Mouse (Mus musculus) forebrain, embryonic 10.5 days (tissue): ENCODE data around the gene Cyb5b. TPM values are rescaled to one million over a fixed set of nuclear protein-coding genes. Genes with fewer than 3 reads are reported as not detected.
"Not testable (repeated sequence)": the region's sequence is repeated elsewhere in the genome, so short reads cannot be mapped to it uniquely, and the experiment has no call there.

Experiments
- DNase-seq: peaks from one replicate; pipeline ENCODE4 v3.0.0-alpha.2; 2017; ENCODE audit warnings: low spot score; ENCODE audit errors: extremely low spot score
- H3K27ac ChIP-seq: fragments of 300-500 bp; sonication (generic); 2 replicates; pipeline ENCODE4 v1.5.1; 2016; ENCODE audit warnings: mild to moderate bottlenecking
- H3K27me3 ChIP-seq: fragments of 300-500 bp; sonication (generic); 2 replicates; pipeline ENCODE4 v1.6.1; 2016; ENCODE audit warnings: mild to moderate bottlenecking; ENCODE audit not compliant: poor library complexity, severe bottlenecking
- H3K36me3 ChIP-seq: fragments of 300-500 bp; sonication (generic); replicated peaks from 2 replicates; pipeline ENCODE4 v1.6.1; 2016; ENCODE audit warnings: mild to moderate bottlenecking, moderate library complexity
- H3K4me1 ChIP-seq: fragments of 300-500 bp; sonication (generic); 2 replicates; pipeline ENCODE4 v1.6.1; 2016
- H3K4me3 ChIP-seq: fragments of 300-500 bp; sonication (generic); 2 replicates; pipeline ENCODE4 v1.5.1; 2016; ENCODE audit warnings: mild to moderate bottlenecking, moderate library complexity
- H3K9me3 ChIP-seq: fragments of 300-500 bp; sonication (generic); 2 replicates; pipeline ENCODE4 v1.6.1; 2016; ENCODE audit warnings: mild to moderate bottlenecking, moderate library complexity
- WGBS: fragments of 180-500 bp; shearing (Covaris S2); methylation state at CpG from one replicate; pipeline ENCODE4 v1.1.7; 2016; 5-methylcytosine and 5-hydroxymethylcytosine counted together
- polyA plus RNA-seq: library from polyadenylated mRNA; unstranded; fragments of >200 nt; fragmentation: Nextera tagmentation; extraction: Ambion mirVana; gene quantifications from 2 replicates; pipeline ENCODE4 v1.2.1, GENCODE M21; 2016

Gene Cyb5b
- polyA plus RNA-seq: 169 and 173 TPM in 2 replicates

DNA sequence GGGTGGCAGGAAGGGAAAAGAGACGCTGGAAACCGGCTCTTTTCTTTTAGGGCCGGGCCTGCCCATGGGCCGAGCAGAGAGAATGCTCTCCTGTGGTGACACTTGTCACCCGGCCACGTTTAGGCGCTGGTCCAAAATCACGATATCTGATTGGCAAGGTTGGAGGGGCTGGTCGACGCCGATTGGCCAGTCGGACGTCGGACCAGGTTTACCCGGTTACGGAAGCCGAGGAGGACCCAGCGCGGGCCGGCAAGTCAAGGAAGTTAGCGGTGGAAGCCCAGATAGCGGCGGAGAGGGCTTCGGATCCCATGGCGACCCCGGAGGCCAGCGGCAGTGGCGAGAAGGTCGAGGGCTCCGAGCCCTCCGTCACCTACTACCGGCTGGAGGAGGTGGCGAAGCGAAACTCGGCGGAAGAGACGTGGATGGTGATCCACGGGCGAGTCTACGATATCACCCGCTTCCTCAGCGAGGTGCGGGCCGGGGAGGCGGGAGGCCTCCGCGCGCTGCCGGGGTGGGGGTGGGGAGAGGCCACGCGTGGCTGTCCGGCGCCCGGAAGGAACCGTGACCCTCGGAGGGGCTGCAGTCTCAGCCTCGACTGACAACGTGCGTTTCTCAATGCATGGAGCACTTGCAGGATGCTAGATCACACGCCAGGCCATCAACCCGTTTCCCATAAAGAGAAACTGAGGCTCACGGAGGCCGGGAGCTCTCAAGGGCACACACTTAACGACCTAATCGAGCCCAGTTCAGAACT lies at the start of gene Cyb5b:
Gene Cyb5b, plus strand, starts transcription at position 237 of the 754 bp plus-strand sequence.
- Histone ChIP-seq H3K4me1 (peaks cover 19% of the 10 kb centered on the region), H3K27me3 (no peaks in the 10 kb centered on the region), H3K36me3 (peaks cover 41% of the 10 kb centered on the region), H3K9me3 (peaks cover 4% of the 10 kb centered on the region; the same call in 1 of the 2 replicates), H3K27ac (peak within 1 kb of the TSS; percentile 96), H3K4me3 (peak within 1 kb of the TSS; percentile 67)
- WGBS: 2% methylated on average over 65 of the region's 65 CpGs
- peak; percentile 94 for DNase-seq

DNA sequence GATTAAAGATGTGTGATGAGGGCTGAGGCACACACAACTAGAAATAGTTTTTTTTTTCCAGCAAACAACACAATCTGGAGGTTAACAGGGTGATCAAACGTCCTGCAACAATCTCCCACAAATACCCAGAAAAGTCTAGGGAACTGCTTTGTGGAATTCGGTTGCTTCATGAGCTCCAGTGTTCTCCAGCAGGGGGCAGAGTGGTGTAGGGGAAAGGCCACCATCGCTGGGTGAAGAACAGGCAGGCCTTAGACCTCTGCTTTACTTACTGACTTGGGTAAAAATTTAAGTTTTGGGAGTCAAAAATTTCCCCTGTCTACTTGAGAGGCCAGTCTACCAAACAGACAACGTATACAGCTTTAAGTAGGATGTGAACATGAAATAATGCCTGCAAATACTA lies 45.9 kb upstream of the Cyb5b start:
- WGBS: 9% methylated on average over 4 of the region's 4 CpGs
- peak; percentile 76 for DNase-seq
- Histone ChIP-seq H3K4me1 (0 out of 2 replicates have a peak, but pooled peaks cover 9% of the 10 kb centered on the region), H3K27ac (no peak overlapping the region), H3K36me3 (no peaks in the 10 kb centered on the region), H3K9me3 (no peaks in the 10 kb centered on the region), H3K4me3 (no peak overlapping the region), H3K27me3 (no peaks in the 10 kb centered on the region)

GRCm38 (mm10) chr8:107108089-107108488 lies 42.4 kb upstream of the Cyb5b start:
- H3K27me3 ChIP-seq, H3K36me3 ChIP-seq, H3K4me3 ChIP-seq, H3K9me3 ChIP-seq, DNase-seq, H3K27ac ChIP-seq: not testable (repeated sequence)
- WGBS: 92% methylated on average over 5 of the region's 5 CpGs
- H3K4me1 ChIP-seq: peaks cover 11% of the 10 kb centered on the region

- DNase-seq: no peak
- no peaks in the 10 kb centered on the region for H3K27me3 ChIP-seq
- H3K27ac ChIP-seq: 0 out of 2 replicates have a peak overlapping the region, but pooled peaks have one; percentile 5
- no peak overlapping the region for H3K4me3 ChIP-seq
- 68% methylated on average over 23 of the region's 23 CpGs for WGBS
- H3K4me1 ChIP-seq: peaks cover 21% of the 10 kb centered on the region
- H3K9me3 ChIP-seq: no peaks in the 10 kb centered on the region
- H3K36me3 ChIP-seq: no peaks in the 10 kb centered on the region
Measured at GRCm38 (mm10) chr8:107108978-107109720, 41.3 kb upstream of the Cyb5b start.

GRCm38 (mm10) chr8:107109816-107110435 lies 40.5 kb upstream of the Cyb5b start:
- DNase-seq: no peak
- Histone ChIP-seq H3K36me3 (no peaks in the 10 kb centered on the region), H3K27me3 (no peaks in the 10 kb centered on the region), H3K4me3 (no peak overlapping the region), H3K27ac (no peak overlapping the region), H3K4me1 (peaks cover 28% of the 10 kb centered on the region), H3K9me3 (no peaks in the 10 kb centered on the region)
- WGBS: 83% methylated on average over 5 of the region's 5 CpGs

DNA sequence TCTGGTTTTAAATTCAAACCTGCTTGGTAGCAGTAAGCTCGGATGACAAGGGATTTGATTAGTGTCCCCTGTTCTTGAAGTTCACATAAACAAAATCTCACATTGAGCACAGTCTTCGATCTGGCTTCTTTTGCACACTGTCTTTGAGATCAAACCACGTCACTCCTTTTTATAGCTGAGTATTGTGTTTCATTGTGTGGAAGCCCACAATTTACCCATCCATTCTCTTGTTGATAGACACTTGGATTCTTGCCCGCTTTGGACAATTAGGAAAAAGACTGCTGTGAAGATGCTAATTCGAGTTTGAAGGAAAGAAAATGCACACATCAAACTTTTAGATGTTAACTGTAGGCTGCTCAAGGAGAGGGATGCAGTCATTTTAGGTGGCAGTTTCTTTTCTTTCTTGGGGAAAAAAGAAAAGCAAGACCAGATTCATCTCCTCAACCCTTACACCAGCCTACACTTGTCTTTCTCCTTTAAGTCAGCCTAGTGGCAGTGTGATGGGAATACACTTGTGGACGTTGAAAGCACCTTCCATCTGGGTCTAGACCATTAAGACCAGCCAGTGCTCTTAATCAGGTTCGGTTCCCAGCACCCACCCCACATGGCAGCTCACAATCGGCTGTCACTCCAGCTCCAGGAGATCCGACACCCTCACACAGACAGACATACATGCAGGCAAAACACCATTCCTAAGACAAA lies 39.7 kb upstream of the Cyb5b start:
- H3K9me3 ChIP-seq: no peaks in the 10 kb centered on the region
- H3K27me3 ChIP-seq: no peaks in the 10 kb centered on the region
- WGBS: 86% methylated on average over 9 of the region's 9 CpGs
- no peak overlapping the region for H3K4me3 ChIP-seq
- H3K36me3 ChIP-seq: no peaks in the 10 kb centered on the region
- H3K4me1 ChIP-seq: peaks cover 28% of the 10 kb centered on the region
- no peak for DNase-seq
- no peak overlapping the region for H3K27ac ChIP-seq

- no peak for DNase-seq
- Histone ChIP-seq H3K27ac (no peak overlapping the region), H3K4me1 (peaks cover 30% of the 10 kb centered on the region), H3K9me3 (no peaks in the 10 kb centered on the region), H3K36me3 (no peaks in the 10 kb centered on the region), H3K4me3 (no peak overlapping the region), H3K27me3 (no peaks in the 10 kb centered on the region)
- WGBS: 95% methylated on average over 10 of the region's 11 CpGs
Measured at GRCm38 (mm10) chr8:107111340-107112105, 38.9 kb upstream of the Cyb5b start.

DNA sequence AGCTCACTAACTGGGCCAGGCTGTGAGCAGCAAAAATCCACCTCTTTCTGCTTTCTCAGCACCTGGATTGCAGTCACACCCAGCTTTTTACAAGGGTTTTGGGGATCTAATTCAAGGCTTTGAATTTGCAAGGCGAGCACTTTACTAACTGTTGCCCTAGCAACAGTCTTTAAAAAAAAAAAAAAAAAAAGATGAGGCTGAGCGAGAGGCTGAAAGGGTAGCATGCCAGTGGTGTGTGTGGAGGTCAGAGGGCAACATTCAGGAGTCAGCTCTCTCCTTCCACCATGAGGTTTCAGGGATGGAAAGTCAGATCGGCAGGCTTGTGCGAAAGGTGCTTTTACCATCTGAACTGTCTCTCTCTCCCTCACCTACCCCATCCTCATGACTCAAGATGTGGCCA lies 37.2 kb upstream of the Cyb5b start:
- H3K27me3 ChIP-seq: no peaks in the 10 kb centered on the region
- no peak for DNase-seq
- no peaks in the 10 kb centered on the region for H3K36me3 ChIP-seq
- 52% methylated on average over 4 of the region's 4 CpGs for WGBS
- no peak overlapping the region for H3K27ac ChIP-seq
- no peaks in the 10 kb centered on the region for H3K9me3 ChIP-seq
- peaks cover 35% of the 10 kb centered on the region for H3K4me1 ChIP-seq
- H3K4me3 ChIP-seq: no peak overlapping the region

DNA sequence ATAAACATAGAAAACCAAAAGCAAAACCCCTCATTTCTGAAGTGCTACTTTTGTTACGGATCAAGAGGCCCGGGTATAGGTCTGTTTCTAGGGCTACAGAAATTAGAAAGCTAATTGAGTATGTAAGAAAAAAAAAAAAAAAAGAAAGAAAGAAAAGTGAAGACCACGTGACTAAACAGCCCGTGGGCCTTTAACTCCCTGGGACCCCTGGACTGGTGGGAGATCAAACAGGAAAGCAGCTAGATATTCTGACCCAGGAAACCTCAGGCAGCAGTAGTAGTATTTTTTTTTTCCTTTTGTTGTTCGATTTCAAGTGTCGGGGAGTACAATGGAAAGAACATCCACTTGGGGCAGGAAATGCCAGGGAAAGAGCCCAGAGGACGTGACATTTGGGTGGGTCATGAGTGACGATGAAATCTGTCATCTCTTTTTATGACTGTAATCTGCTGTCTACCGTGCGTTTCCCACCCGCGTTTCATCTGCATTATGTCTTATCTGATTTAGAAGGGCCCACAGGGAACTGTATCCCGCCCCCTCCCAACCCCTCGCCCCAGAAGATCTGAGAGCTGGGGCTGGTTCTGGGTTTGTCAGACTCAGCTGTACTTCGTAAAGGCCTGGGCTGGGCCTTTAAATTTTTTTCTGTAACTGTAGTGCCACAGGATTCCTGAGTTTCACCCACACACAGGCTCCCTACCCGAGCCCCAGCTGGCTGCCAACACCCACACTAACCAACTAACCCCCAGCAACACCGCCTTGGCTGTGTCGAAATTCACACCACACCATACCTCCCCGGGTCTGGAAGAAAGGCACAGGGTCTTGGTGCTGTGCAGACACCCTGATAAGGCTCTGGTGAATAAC lies 36.1 kb upstream of the Cyb5b start:
- Histone ChIP-seq H3K9me3 (no peaks in the 10 kb centered on the region), H3K27ac (peak overlapping the region; percentile 49), H3K36me3 (no peaks in the 10 kb centered on the region), H3K27me3 (no peaks in the 10 kb centered on the region), H3K4me3 (no peak overlapping the region), H3K4me1 (peaks cover 35% of the 10 kb centered on the region)
- WGBS: 80% methylated on average over 19 of the region's 19 CpGs
- no peak for DNase-seq

DNA sequence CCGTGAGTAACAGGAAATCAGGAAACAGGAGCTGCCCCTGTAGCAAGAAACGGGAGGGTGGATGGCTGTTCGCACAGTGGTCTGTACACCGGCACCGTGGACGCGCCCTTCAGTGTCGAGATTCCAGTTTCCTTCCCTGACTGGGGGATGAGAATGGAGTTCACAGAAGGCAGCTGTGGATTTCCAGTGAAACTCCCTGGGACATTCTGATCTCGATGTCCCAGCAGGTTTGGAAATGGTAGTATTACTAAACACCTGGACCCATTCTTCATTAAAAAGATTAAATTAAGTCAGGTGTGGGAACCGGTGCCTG lies 35.5 kb upstream of the Cyb5b start:
- H3K27me3 ChIP-seq: no peaks in the 10 kb centered on the region
- peaks cover 34% of the 10 kb centered on the region for H3K4me1 ChIP-seq
- no peak overlapping the region; the same call in 1 of the 2 replicates for H3K27ac ChIP-seq
- no peak for DNase-seq
- no peaks in the 10 kb centered on the region for H3K36me3 ChIP-seq
- no peaks in the 10 kb centered on the region for H3K9me3 ChIP-seq
- WGBS: 85% methylated on average over 10 of the region's 10 CpGs
- no peak overlapping the region for H3K4me3 ChIP-seq

DNA sequence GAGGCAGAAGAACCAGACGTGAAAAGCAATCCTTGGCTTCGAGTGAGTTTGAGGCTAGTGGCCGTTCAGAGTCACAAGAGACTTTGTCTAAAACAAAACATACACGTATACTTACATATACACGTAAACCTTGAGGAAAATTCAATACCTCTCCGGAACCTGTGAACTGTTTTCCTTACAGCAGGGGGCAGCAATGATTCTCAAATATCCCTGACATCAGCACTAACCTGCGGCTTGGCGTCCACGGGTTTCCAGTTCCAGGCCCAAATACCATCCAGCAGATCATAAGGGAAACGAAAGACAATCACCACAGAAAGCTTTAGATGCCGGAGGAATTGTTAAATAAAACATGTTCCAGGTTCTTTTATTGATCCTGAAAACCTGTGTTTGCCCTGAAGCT lies 34.4 kb upstream of the Cyb5b start:
- no peak overlapping the region for H3K4me3 ChIP-seq
- H3K27me3 ChIP-seq: no peaks in the 10 kb centered on the region
- H3K36me3 ChIP-seq: no peaks in the 10 kb centered on the region
- H3K4me1 ChIP-seq: peaks cover 34% of the 10 kb centered on the region
- no peaks in the 10 kb centered on the region; the same call in 1 of the 2 replicates for H3K9me3 ChIP-seq
- 0 out of 2 replicates have a peak overlapping the region, but pooled peaks have one; percentile 7 for H3K27ac ChIP-seq
- peak; percentile 68 for DNase-seq
- 20% methylated on average over 11 of the region's 11 CpGs for WGBS
